Mouse (Mus musculus) mouse embryonic stem cell (cell line): ENCODE results near the gene Rplp2.
"Not testable (repeated sequence)": the region's sequence is repeated elsewhere in the genome, so short reads cannot be mapped to it uniquely, and the experiment has no call there.

Source experiments
- in situ Hi-C, 2 experiments: fragments of 300-500 bp; cut with MboI; formaldehyde crosslinking; loops; 1 replicate in 1 of 2; 3 replicates in 1 of 2; pipeline ENCODE4 v1.14.3; 2019 to 2020; ENCODE audit warnings: low sequenced_read_pairs in 2 of 2, low pct_unique_long_range_greater_than_20kb in 1 of 2, mixed read lengths in 1 of 2; ENCODE audit not compliant: unreplicated experiment in 1 of 2

The Rplp2 gene

DNA sequence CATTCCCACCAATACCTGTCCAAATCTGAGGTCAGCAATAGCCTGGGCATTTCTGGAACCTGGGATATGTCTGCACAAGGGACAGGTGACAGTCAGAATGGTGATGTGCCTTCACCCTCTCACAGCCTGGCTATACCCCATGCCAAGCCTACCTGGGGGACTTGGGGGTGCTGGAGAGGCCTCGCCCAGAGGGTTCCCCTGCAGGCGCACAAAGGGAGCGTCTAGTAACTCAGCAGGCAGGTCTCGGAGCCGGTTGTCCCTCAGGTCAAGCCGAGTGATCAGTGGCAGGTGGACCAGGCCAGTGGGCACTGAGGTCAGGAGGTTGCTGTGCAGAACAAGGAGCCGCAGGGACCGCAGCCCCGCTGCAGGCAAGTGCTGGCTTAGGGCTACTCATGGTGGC lies 5.7 kb upstream of the Rplp2 start:
- in situ Hi-C loops = no loop called here

DNA sequence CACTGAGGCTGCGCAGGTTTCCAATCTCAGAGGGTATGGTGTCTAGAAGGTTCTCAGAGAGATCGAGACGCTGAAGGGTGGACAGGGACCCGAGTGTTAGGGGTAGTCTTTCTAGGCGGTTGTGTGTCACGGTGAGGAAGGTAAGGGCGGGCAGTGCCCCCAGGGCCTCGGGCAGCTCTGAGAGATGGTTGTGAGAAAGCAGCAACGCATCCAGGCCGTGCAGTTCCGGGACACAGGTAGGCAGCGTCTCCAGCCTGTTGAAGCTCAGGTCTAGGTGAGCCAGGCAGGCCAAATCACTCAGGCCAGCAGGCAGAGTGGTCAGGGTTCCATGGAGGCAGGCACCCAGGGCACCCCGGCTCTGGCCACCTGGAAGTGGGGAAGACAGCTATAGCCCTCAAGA lies 5.0 kb upstream of the Rplp2 start:
- in situ Hi-C loops = no loop called here

DNA sequence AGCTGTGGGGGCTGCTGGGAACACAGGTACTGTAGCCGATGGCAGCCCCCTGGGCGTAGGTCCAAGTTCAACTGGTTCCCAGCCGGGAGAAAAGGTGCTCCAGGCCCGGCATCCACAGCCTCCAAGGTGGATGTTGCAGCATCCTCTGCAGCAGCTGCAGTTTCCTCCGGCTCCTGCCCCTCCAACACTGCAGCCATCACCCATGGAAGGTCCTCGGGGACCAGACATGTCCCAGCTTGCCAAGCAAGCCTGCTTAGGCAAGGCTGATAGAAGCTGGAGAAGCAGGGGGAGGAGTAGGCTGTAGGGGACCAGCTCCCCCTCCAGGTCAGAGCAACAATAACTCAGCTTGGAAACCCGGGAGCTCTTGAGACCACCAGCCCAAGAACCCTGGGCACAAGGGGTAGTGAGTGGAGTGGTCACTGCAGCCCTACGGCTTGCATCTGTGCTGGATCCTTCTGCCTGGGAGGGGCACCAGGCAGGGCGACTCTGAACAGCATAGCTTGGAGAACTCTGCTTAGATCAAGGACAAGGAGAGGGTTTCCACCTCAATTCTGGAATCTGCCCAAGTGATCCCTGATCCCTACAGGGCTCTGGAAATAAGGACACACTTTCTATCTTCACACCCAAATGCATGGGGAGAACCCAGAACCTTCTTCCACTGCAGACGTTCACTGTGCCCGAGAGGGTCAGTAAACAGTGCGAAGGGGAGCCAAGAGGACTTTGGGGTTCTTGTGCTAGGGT lies 3.9 kb upstream of the Rplp2 start:
- in situ Hi-C loops = no loop called here

DNA sequence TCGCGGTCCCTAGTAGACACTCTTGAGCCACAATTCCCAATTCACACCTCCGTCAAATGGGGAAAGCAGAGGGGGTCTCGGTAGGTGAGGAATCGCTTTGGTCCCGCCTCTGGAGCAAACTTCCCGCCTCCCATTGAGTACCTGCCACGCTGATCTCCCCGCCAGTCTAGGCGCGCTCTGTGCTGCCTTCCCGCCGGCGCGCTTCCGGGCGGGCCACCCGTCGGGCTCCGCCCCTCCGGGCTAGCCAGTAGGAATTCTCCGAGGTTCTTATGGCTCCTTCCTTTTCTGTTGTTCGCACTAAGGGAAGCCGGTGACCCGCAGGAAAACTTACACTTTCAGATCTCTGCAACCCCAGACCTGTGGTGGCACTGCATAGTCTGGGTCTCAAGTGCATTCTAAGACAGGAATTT lies 3.3 kb upstream of the Rplp2 start, which contains the start of gene Pidd1:
TSS of gene Pidd1 (minus strand) at position 198 of the 410 bp plus-strand sequence.
- in situ Hi-C loops = no loop called here

DNA sequence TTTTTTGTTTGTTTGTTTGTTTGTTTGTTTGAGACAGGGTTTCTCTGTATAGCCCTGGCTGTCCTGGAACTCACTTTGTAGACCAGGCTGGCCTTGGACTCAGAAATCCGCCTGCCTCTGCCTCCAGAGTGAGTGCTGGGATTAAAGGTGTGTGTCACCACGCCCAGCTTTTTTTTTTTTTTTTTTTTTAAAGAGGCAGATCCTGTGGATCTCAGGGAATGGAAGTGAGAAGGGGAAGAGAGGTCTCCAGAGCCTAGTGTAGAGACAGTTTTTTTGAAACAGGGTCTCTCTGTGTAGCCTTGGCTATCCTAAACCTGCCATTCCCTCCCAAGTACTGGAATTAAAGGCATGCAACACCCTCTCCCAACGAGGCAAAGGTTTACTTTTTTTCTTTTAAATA lies 796 bp upstream of the Rplp2 start:
- in situ Hi-C loops = not testable (repeated sequence)

DNA sequence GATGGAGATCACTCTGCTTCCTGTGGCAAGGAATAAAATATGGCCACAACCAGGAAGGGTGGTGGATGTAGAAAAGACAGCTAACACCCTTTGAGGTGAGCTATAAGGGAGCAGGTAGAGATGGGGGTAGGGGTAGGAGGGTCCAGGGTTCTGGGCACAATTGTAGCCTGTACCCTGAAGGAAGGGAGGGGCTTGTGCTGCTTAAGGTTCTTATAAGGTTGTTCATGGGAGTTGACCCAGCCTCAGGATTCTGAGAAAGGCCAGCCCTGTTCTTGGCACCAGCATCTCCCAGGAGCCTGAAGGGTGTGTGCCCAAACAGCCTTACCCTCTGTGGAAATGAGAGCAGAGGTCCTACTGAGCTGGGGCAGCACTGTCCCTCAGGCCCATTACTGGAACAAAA lies 4.8 kb downstream of the Rplp2 start:
- in situ Hi-C loops = loop anchor here in 1 of 2 experiments (25.0 kb wide), 1 partner anchor 1515 kb away; the partner anchor contains the start of gene Utf1

DNA sequence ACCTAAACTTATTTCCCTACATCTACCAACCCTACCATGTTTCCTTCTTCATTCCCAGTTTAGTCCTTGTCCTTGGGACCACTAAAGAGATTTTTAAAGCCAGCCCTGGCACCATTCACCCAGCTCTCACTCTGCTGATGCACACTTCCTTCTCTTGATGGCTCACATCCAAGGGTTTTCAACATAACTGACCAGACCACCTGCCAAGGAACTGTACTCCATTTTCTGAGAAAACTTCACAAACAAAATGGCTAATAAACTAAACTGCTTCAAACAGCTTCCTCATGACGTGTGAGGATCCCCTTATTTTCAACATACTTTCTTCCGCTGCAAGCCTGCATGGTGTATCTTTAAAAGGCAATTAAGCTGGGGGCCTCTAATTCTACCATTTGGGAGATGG lies 6.5 kb downstream of the Rplp2 start:
- in situ Hi-C loops = loop anchor here in 1 of 2 experiments (25.0 kb wide), 1 partner anchor 1516 kb away; the partner anchor contains the start of gene Utf1

DNA sequence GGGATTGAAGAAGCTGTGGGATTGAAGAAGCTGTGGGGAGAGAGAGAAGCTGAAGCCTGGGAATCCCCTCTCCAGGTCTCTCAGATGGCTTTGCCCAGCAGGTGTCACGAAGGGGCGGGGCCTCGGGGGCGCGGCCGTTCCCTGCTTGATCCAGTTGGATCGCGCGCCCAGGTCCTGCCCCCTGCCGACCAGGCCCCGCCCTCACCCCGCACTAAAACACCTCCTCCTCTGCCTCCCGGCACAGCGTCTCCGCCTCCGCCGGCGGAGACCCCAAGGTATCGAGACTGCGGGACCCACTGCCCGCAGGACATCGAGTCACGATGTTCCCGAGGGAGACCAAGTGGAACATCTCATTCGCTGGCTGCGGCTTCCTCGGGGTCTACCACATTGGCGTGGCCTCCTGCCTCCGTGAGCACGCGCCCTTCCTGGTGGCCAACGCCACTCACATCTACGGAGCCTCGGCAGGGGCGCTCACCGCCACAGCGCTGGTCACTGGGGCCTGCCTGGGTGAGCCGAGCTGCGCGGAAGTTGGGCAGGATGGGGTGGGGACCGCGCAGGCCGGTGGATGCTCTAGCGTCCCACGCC lies 7.9 kb downstream of the Rplp2 start, which contains the start of gene Pnpla2:
TSS of gene Pnpla2 (plus strand) at position 232 of the 585 bp plus-strand sequence.
- in situ Hi-C loops = loop anchor here in 1 of 2 experiments (25.0 kb wide), 1 partner anchor 1518 kb away; the partner anchor contains the start of gene Utf1

DNA sequence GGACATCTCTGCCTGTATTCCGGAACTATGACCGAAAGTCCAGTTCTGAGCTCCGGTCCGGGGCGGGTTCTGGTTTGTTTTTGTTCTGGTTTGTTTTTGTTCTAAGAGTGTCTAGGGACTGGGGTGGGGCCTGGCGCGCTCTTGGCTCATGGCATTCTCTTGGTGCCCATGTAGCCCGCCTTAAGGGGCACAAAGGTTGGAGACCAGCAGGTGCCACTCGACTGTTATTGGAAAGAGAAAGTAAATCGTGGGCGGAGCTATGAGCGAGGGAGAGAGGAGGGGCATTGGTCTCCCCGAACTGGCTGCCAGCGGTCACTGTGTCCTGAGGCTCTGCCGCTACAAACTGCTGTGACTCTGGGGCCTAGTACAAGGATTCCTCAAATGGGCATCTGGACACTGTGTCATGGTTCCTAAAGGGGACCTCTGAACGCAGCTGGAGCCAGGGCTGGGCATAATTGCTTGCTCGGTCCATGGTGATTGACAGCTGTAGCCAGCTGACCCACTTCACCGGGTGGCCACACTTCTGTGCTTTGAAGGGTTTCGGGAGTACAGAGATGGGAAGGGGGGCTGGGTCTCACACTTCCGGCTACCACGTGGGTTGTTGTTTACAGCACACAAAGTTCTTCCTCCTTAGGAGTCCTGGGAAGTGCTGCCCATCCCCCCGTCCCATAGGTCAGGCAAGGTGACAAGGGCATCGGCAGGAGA lies 8.6 kb downstream of the Rplp2 start:
- in situ Hi-C loops = loop anchor here in 1 of 2 experiments (25.0 kb wide), 1 partner anchor 1518 kb away; the partner anchor contains the start of gene Utf1

DNA sequence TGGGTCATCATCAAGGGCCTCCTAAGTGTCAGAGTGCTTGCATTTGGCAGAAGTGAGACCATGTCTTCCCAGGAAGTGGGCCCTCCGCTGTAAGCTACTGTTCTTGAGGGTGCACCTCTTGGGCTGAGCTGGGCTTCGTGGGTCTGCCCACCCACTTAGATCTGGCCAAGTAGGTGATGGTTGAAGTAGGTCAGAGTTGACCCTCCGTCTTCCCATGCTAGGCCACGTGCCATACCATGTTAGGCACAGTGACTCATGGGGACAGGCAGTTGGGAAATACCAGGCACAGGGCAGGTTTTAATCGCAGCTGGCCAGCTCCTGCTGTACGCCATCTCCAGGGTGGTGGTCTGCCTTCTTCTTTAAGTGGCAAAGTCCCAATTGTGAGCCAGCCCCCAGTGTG lies 9.6 kb downstream of the Rplp2 start:
- in situ Hi-C loops = loop anchor here in 1 of 2 experiments (25.0 kb wide), 1 partner anchor 1519 kb away; the partner anchor contains the start of gene Utf1

DNA sequence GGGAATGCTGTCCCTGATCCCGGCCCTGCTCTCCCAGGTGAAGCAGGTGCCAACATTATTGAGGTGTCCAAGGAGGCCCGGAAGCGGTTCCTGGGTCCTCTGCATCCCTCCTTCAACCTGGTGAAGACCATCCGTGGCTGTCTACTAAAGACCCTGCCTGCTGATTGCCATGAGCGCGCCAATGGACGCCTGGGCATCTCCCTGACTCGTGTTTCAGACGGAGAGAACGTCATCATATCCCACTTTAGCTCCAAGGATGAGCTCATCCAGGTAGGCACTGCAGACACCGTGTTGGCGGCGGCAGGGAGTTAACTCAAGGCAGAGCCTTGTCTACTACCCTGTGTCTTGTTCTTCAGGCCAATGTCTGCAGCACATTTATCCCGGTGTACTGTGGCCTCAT lies 10.1 kb downstream of the Rplp2 start:
- in situ Hi-C loops = loop anchor here in 1 of 2 experiments (25.0 kb wide), 1 partner anchor 1520 kb away; the partner anchor contains the start of gene Utf1

DNA sequence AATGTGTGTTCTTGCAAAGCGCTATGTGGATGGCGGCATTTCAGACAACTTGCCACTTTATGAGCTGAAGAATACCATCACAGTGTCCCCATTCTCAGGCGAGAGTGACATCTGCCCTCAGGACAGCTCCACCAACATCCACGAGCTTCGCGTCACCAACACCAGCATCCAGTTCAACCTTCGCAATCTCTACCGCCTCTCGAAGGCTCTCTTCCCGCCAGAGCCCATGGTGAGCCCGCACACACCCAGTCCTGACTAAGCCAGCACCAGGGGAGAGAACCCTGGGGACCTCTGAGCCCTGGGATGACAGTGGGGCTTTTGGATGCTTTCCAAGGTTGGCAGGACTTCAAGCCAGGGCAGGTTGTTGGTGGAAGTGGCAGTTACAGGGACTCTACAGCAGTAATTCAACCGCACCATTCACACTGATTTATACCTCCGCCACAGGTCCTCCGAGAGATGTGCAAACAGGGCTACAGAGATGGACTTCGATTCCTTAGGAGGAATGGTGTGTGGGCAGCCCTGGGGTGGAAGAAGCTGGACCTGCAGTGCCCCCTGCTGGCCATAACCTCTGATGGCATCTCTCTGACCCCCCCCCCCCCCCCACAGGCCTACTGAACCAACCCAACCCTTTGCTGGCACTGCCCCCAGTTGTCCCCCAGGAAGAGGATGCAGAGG lies 11.0 kb downstream of the Rplp2 start:
- in situ Hi-C loops = loop anchor here in 1 of 2 experiments (25.0 kb wide), 1 partner anchor 1521 kb away; the partner anchor contains the start of gene Utf1

DNA sequence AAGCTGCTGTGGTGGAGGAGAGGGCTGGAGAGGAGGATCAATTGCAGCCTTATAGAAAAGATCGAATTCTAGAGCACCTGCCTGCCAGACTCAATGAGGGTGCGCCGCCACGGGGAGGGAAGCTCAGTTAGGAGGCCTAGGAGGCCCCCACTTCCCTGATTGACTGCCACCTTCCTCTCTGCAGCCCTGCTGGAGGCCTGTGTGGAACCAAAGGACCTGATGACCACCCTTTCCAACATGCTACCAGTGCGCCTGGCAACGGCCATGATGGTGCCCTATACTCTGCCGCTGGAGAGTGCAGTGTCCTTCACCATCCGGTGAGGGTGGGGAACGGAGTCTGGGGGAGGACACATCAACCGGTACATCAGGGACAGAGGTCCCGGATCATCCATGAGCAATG lies 11.5 kb downstream of the Rplp2 start:
- in situ Hi-C loops = loop anchor here in 1 of 2 experiments (25.0 kb wide), 1 partner anchor 1521 kb away; the partner anchor contains the start of gene Utf1

DNA sequence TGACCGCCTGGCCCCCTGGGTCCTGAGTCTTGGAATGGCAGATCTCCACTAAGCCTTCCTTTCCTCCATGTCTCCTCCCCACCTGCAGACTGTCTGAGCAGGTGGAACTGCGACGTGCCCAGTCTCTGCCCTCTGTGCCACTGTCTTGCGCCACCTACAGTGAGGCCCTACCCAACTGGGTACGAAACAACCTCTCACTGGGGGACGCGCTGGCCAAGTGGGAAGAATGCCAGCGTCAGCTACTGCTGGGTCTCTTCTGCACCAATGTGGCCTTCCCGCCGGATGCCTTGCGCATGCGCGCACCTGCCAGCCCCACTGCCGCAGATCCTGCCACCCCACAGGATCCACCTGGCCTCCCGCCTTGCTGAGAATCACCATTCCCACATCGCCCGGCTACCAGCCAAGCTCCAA lies 12.1 kb downstream of the Rplp2 start:
- in situ Hi-C loops = loop anchor here in 1 of 2 experiments (25.0 kb wide), 1 partner anchor 1522 kb away; the partner anchor contains the start of gene Utf1

DNA sequence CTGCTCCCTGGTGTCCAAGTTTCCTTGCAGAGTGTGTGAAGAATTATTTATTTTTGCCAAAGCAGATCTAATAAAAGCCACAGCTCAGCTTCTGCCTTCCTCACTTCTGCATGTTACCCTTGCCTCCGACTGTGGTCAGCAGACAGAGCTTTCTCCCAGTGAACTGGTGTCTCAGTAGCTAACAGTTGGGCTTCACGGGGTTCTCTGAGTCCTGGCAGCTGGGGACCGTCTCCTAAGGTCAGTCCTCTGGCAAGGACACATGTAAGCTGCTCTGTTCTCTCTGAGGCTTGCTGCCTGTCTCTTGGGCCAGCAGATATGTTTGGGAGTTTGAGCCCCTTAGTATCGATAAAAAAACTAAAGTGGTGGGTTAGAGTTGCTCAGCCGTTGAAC lies 12.8 kb downstream of the Rplp2 start:
- in situ Hi-C loops = loop anchor here in 1 of 2 experiments (25.0 kb wide), 1 partner anchor 1523 kb away; the partner anchor contains the start of gene Utf1

DNA sequence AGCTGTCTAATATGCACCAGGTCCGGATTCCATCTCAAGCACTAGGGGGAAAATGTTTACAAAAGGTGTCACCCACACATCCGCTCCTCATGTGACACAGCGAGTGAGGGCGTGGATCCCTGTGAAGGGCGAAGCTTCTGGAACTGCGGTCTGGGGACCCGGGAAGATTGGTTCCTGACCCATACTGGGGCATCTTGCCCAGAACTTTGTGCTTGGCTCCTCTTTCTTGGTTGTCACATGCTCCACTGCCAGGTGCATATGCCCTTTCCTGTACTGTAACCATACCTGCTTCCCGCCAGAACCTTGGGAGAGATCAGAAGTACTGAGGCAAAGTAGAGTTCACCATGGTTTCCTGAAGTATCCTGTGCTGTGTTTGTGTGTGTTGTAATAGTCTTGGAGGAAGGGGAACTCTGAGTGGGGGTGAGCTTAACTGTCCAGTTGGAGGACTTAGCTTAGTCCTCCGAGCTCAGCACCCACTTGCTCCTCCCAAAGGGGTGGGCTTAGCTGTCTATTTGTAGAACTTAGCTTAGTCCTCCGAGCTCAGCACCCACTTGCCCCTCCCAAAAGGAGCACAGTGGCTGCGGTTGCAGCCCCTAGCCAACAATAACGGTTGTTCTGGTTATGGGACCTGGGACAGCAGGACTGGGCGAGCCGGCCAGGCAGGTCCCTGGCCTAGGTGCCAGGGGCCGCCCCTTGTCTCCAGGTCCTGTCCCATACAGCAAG lies 13.4 kb downstream of the Rplp2 start, which contains the start of gene Cracr2b:
TSS of gene Cracr2b (plus strand) at position 704 of the 723 bp plus-strand sequence.
- in situ Hi-C loops = loop anchor here in 1 of 2 experiments (25.0 kb wide), 1 partner anchor 1523 kb away; the partner anchor contains the start of gene Utf1
